Mouse (Mus musculus) gastrocnemius, adult 8-10 months (tissue): ENCODE data around the gene Ak6. TPM values are rescaled to one million over a fixed set of nuclear protein-coding genes. Genes with fewer than 3 reads are reported as not detected.

Experiments
- DNase-seq, 2 experiments: peaks; one replicate each; pipeline ENCODE4 v3.0.0; 2022; ENCODE audit warnings: low spot score in 2 of 2
- total RNA-seq, 4 experiments: library from RNA; stranded (reverse); gene quantifications; 2 replicates each; pipeline ENCODE4 v1.2.4; 2022

Ak6 gene
- total RNA-seq, 4 experiments from 2014 or later: 68.7 to 75.7 (median 73.5) TPM

GRCm38 (mm10) chr13:100659864-100660456 is 9.2 kb downstream of the Ak6 start:
- peak in 1 of 2 experiments; percentile 16 for DNase-seq

GRCm38 (mm10) chr13:100669291-100670022 is 18.7 kb downstream of the Ak6 start, which contains the start of gene Ccdc125:
Gene Ccdc125 (plus strand): TSS chr13:100669717.
- DNase-seq: no peak

- no peak for DNase-seq
Observed at GRCm38 (mm10) chr13:100670181-100670741, 19.5 kb downstream of the Ak6 start.

- no peak for DNase-seq
Observed at GRCm38 (mm10) chr13:100675936-100676635, 25.3 kb downstream of the Ak6 start.

GRCm38 (mm10) chr13:100681615-100682014 is 30.8 kb downstream of the Ak6 start:
- no peak for DNase-seq

GRCm38 (mm10) chr13:100682837-100683236 is 32.1 kb downstream of the Ak6 start:
- DNase-seq: no peak

- DNase-seq: no peak
Observed at GRCm38 (mm10) chr13:100684355-100684754, 33.6 kb downstream of the Ak6 start.

GRCm38 (mm10) chr13:100687513-100687912 is 36.7 kb downstream of the Ak6 start:
- no peak for DNase-seq

- DNase-seq: peak in 1 of 2 experiments; percentile 32
Observed at GRCm38 (mm10) chr13:100697541-100697940, 46.8 kb downstream of the Ak6 start.

GRCm38 (mm10) chr13:100698866-100699265 is 48.1 kb downstream of the Ak6 start:
- DNase-seq: no peak

- DNase-seq: no peak
Observed at GRCm38 (mm10) chr13:100703468-100703867, 52.7 kb downstream of the Ak6 start.

- DNase-seq: no peak
Observed at GRCm38 (mm10) chr13:100706206-100706605, 55.4 kb downstream of the Ak6 start.

GRCm38 (mm10) chr13:100715467-100715866 is 64.7 kb downstream of the Ak6 start:
- DNase-seq: no peak

Other genes starting within 250 kb of the Ak6 start
- gene Naip1, start 198.1 kb upstream of the Ak6 start, total RNA-seq: not detected
- 10 to 100 TPM; 15.6 to 22.0 (median 18.0) TPM for gene Gtf2h2, start 158.4 kb upstream of the Ak6 start, total RNA-seq
- gene Ocln, start 98.3 kb upstream of the Ak6 start, total RNA-seq: under 1 TPM in 1 of 4 experiments, not detected in 3; 0.29 TPM
- under 1 TPM; 0.43 to 0.94 (median 0.63) TPM for gene Marveld2, start 34.0 kb upstream of the Ak6 start, total RNA-seq
- gene Rad17, start 72 bp downstream of the Ak6 start, total RNA-seq: 10 to 100 TPM; 10.0 to 14.6 (median 12.8) TPM
- 10 to 100 TPM in 1 of 4 experiments, 1 to 10 TPM in 3; 2.1 to 15.4 (median 9.3) TPM for gene Taf9, start 600 bp downstream of the Ak6 start, total RNA-seq
- gene Ccdc125, start 18.7 kb downstream of the Ak6 start, total RNA-seq: under 1 TPM in 3 of 4 experiments, not detected in 1; 0.29 to 0.43 (median 0.38) TPM
- 10 to 100 TPM in 3 of 4 experiments, 1 to 10 TPM in 1; 9.1 to 13.1 (median 11.8) TPM for gene Cdk7, start 80.0 kb downstream of the Ak6 start, total RNA-seq
- gene Mrps36, start 93.7 kb downstream of the Ak6 start, total RNA-seq: 100 to 1,000 TPM; 111 to 125 (median 118) TPM
- not detected for gene Cenph, start 124.9 kb downstream of the Ak6 start, total RNA-seq
- under 1 TPM in 1 of 4 experiments, not detected in 3; 0.25 TPM for gene Ccnb1, start 135.6 kb downstream of the Ak6 start, total RNA-seq
- 10 to 100 TPM in 1 of 4 experiments, 1 to 10 TPM in 3; 7.4 to 10.3 (median 8.9) TPM for gene Slc30a5, start 182.4 kb downstream of the Ak6 start, total RNA-seq